Mouse (Mus musculus): ENCODE data around the gene Tmem184b.

- TF ChIP-seq CTCF (IDR thresholded peaks at IDR 0.05; ENCODE audit: insufficient read depth, low read length) = no peak
- peak; percentile 61; the same call in 1 of the 2 replicates for TF ChIP-seq POLR2A (IDR thresholded peaks at IDR 0.05; ENCODE audit: borderline replicate concordance, extremely low read depth, low read depth, low read length)
These were observed 76.1 kb downstream of the Tmem184b start for GRCm38 (mm10) chr15:79326971-79327961.
